Mouse (Mus musculus) liver, embryonic 12.5 days (tissue): ENCODE results near the gene Zfp358. TPM values are rescaled to one million over a fixed set of nuclear protein-coding genes. Genes with fewer than 3 reads are reported as not detected.

Experiments
- ATAC-seq: fragments of 200-750 bp; cut with Nextera tagmentation; 2 replicates; pipeline ENCODE4 v1.8.0; 2017; ENCODE audit warnings: moderate number of reproducible peaks, mild to moderate bottlenecking, moderate library complexity
- H3K27ac ChIP-seq: fragments of 300-500 bp; sonication (generic); 2 replicates; pipeline ENCODE4 v1.5.1; 2016; ENCODE audit warnings: mild to moderate bottlenecking
- H3K27me3 ChIP-seq: fragments of 300-500 bp; sonication (generic); replicated peaks from 2 replicates; pipeline ENCODE4 v1.6.1; 2016; ENCODE audit warnings: mild to moderate bottlenecking, moderate library complexity
- H3K36me3 ChIP-seq: fragments of 300-500 bp; sonication (generic); 2 replicates; pipeline ENCODE4 v1.6.1; 2016; ENCODE audit warnings: mild to moderate bottlenecking, moderate library complexity
- H3K4me1 ChIP-seq: fragments of 300-500 bp; sonication (generic); 2 replicates; pipeline ENCODE4 v1.6.1; 2016
- H3K4me2 ChIP-seq: fragments of 300-500 bp; sonication (generic); 2 replicates; pipeline ENCODE4 v1.6.1; 2016; ENCODE audit warnings: mild to moderate bottlenecking, moderate library complexity
- H3K4me3 ChIP-seq: fragments of 300-500 bp; sonication (generic); 2 replicates; pipeline ENCODE4 v1.5.1; 2016; ENCODE audit warnings: mild to moderate bottlenecking, moderate library complexity
- H3K9ac ChIP-seq: fragments of 300-500 bp; sonication (generic); 2 replicates; pipeline ENCODE4 v1.6.1; 2016; ENCODE audit warnings: mild to moderate bottlenecking, moderate library complexity
- H3K9me3 ChIP-seq: fragments of 300-500 bp; sonication (generic); replicated peaks from 2 replicates; pipeline ENCODE4 v1.6.1; 2016; ENCODE audit warnings: mild to moderate bottlenecking, moderate library complexity
- WGBS: fragments of 180-500 bp; shearing (Covaris S2); methylation state at CpG from one replicate; pipeline ENCODE4 v1.1.7; 2016; ENCODE audit not compliant: insufficient replicate concordance; 5-methylcytosine and 5-hydroxymethylcytosine counted together
- polyA plus RNA-seq: library from polyadenylated mRNA; unstranded; fragments of >200 nt; fragmentation: Nextera tagmentation; extraction: Ambion mirVana; gene quantifications from 2 replicates; pipeline ENCODE4 v1.2.1, GENCODE M21; 2016

Gene Zfp358
- polyA plus RNA-seq: 7.9 and 8.1 TPM in 2 replicates

- Histone ChIP-seq H3K9ac (peak within 1 kb of the TSS; percentile 86), H3K4me1 (peaks cover 31% of the 10 kb centered on the region), H3K4me3 (peak within 1 kb of the TSS; percentile 70), H3K27ac (peak within 1 kb of the TSS; percentile 53; the same call in 1 of the 2 replicates), H3K36me3 (peaks cover 22% of the 10 kb centered on the region), H3K9me3 (0 out of 2 replicates have a peak, but pooled peaks cover 6% of the 10 kb centered on the region), H3K4me2 (peak within 1 kb of the TSS; percentile 87), H3K27me3 (peaks cover 9% of the 10 kb centered on the region)
- peak; percentile 81 for ATAC-seq
- WGBS: under 1% methylated on average over 64 of the region's 64 CpGs
Observed at GRCm38 (mm10) chr8:3492901-3493844, at the start of gene Zfp358. TSS of gene Zfp358 (plus strand) at chr8:3493138.

DNA sequence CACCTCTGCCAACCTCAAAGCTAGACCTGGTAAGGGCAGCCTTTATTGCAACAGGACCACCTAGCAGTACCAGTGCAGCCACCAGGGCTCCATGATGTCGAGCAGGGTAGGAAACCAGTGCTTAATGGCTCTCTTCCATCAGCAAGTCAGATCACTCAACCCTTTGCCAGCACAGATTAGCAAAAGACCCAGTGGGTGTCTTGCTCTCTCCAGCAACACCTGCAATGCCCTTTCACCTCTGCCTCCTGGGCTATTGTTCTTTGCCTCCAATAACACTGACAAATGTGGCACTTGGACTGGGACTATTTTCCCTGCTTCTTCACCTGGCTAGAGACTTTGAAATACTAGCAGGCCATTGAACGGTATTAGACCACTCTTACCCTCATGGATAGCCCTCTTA is 43.7 kb upstream of the Zfp358 start:
- 75% methylated on average over 2 of the region's 2 CpGs for WGBS
- Histone ChIP-seq H3K4me1 (no peaks in the 10 kb centered on the region), H3K27ac (no peak overlapping the region), H3K9me3 (no peaks in the 10 kb centered on the region), H3K4me2 (no peak overlapping the region), H3K36me3 (peaks cover 81% of the 10 kb centered on the region), H3K4me3 (no peak overlapping the region), H3K27me3 (no peaks in the 10 kb centered on the region), H3K9ac (no peak overlapping the region)
- no peak for ATAC-seq

DNA sequence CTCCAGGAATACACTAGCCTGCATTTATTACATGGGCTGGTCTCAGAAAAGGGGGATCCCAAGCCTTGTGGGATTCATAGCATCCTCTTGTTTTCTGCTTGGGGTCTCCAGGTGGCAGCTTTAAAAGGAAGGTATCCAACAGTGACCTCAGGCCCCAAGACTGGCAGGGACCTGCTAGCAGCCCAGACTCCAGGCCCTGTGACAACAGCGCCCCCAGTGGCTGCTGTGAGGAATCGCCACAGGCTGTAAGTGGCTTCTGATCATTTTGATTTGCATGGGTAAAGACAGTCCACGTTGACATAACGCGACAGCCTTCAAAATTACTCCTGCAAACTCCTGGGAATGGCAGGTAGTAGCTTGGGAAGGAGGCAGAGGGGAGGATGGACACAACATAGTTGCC is 42.3 kb upstream of the Zfp358 start:
- ATAC-seq: no peak
- H3K27ac ChIP-seq: no peak overlapping the region
- H3K36me3 ChIP-seq: peaks cover 90% of the 10 kb centered on the region

GRCm38 (mm10) chr8:3451992-3452391 is 40.9 kb upstream of the Zfp358 start:
- WGBS: 89% methylated on average over 25 of the region's 25 CpGs
- H3K27me3 ChIP-seq: no peaks in the 10 kb centered on the region
- peaks cover 96% of the 10 kb centered on the region for H3K36me3 ChIP-seq
- no peak overlapping the region for H3K27ac ChIP-seq
- ATAC-seq: no peak
- H3K9me3 ChIP-seq: no peaks in the 10 kb centered on the region
- H3K4me1 ChIP-seq: no peaks in the 10 kb centered on the region
- H3K9ac ChIP-seq: no peak overlapping the region
- H3K4me3 ChIP-seq: no peak overlapping the region
- H3K4me2 ChIP-seq: no peak overlapping the region

More for the DNA sequence above, 42.3 kb upstream of the Zfp358 start:
- Histone ChIP-seq H3K9ac (no peak overlapping the region), H3K9me3 (no peaks in the 10 kb centered on the region), H3K4me2 (no peak overlapping the region), H3K4me1 (no peaks in the 10 kb centered on the region), H3K27me3 (no peaks in the 10 kb centered on the region), H3K4me3 (no peak overlapping the region)
- WGBS: 34% methylated on average over 5 of the region's 5 CpGs

DNA sequence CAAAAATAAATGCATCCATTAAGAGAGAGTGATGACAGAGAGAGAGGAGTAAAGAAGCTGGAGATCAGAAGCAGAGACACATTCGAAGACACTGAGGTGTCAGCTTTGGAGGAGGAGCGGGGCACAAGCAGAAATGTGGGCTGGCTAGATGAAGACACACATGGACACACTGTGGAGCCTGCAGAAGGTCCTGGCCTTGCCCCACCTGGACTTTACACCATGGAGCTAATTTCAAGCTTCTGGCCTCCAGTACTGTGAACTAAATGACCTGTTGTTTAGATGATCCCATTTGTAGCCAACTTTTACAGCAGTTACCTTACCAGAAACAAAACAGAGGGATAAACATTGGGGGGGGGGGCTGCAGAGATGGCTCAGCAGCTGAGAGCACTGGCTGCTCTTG is 29.7 kb upstream of the Zfp358 start:
- Histone ChIP-seq H3K36me3 (no peaks in the 10 kb centered on the region), H3K4me1 (peaks cover 18% of the 10 kb centered on the region), H3K9ac (no peak overlapping the region), H3K27ac (no peak overlapping the region), H3K4me3 (no peak overlapping the region), H3K27me3 (no peaks in the 10 kb centered on the region), H3K9me3 (no peaks in the 10 kb centered on the region), H3K4me2 (no peak overlapping the region)
- 76% methylated on average over 2 of the region's 2 CpGs for WGBS
- ATAC-seq: no peak

DNA sequence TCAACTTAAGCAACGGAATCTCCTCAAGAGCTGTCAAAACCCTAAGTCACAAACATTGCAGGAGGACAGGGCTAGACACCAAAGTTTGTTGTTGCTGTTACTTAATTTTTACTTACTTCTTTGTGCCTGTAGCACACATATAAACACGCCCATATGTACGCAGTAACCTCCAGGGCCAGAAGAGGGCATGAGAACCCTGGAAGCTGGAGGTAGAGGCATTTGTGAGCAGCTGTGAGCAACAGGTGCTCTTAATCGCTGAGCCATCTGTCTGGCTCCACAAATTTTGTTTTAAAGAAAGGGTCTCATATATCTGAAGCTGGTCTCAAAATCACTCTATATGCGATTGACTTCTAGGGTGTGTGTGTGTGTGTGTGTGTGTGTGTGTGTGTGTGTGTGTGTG is 28.6 kb upstream of the Zfp358 start:
- H3K9ac ChIP-seq: no peak overlapping the region
- 56% methylated on average over 5 of the region's 5 CpGs for WGBS
- no peak for ATAC-seq
- H3K4me2 ChIP-seq: no peak overlapping the region
- no peak overlapping the region for H3K27ac ChIP-seq
- no peak overlapping the region for H3K4me3 ChIP-seq
- no peaks in the 10 kb centered on the region for H3K27me3 ChIP-seq
- H3K36me3 ChIP-seq: no peaks in the 10 kb centered on the region
- peaks cover 21% of the 10 kb centered on the region for H3K4me1 ChIP-seq
- no peaks in the 10 kb centered on the region for H3K9me3 ChIP-seq

DNA sequence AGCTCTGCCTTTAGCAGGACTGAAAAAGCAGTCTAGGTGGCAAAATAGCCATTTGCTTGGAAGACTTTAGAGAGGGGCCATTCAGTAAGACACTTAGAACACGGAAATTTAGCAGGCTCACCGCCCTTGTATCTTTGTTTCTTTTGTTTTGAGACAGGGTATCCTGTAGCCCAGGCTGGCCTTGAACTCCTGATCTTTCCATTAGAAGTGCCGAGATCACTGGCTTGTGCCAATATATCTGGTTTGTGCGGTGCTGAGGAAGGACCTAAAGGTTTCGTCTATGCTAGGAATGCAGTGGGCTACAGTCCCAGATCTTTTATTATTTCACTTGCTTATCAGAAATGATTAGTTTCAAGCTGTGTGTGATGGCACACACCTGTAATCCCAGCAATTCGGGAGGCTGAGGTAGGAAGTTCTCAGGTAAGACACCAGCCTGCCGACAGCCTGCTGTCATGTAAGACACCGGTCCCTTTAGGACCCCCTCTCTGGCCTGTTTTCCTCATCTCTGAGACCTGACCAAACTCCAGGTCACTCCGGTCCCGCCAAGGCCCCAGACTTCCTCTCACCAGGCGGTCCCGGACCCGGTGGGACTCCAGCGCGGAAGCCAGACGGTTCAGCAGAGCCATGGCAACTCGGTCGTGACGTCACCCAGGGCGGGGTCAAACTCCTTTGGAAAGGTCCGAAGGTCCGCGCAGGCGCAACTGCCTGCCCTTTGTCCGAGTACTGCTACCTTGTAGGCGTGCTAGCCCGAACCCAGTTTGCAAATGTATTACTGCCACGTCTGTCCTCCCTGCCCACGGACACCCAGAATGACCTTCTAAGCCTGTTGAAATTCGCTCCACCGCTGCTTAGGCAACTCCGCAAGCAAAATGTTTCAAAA is 25.7 kb upstream of the Zfp358 start, which contains the start of gene Pex11g:
TSS of gene Pex11g (minus strand) at position 675 of the 880 bp plus-strand sequence.
- peak within 1 kb of the TSS; percentile 64 for H3K4me3 ChIP-seq
- ATAC-seq: peak; percentile 89
- H3K27ac ChIP-seq: peak within 1 kb of the TSS; percentile 58
- peaks cover 16% of the 10 kb centered on the region for H3K4me1 ChIP-seq
- peak within 1 kb of the TSS; percentile 70 for H3K9ac ChIP-seq
- no peaks in the 10 kb centered on the region for H3K36me3 ChIP-seq
- WGBS: 7% methylated on average over 32 of the region's 32 CpGs
- no peaks in the 10 kb centered on the region for H3K9me3 ChIP-seq
- peak within 1 kb of the TSS; percentile 81 for H3K4me2 ChIP-seq
- no peaks in the 10 kb centered on the region for H3K27me3 ChIP-seq

- 50% methylated on average over 9 of the region's 9 CpGs for WGBS
- H3K27me3 ChIP-seq: no peaks in the 10 kb centered on the region
- H3K4me2 ChIP-seq: peak overlapping the region; percentile 81
- H3K36me3 ChIP-seq: no peaks in the 10 kb centered on the region
- peak overlapping the region; percentile 58 for H3K27ac ChIP-seq
- H3K4me3 ChIP-seq: peak overlapping the region; percentile 64
- H3K4me1 ChIP-seq: peaks cover 16% of the 10 kb centered on the region
- H3K9me3 ChIP-seq: no peaks in the 10 kb centered on the region
- no peak; the same call in 1 of the 2 replicates for ATAC-seq
- H3K9ac ChIP-seq: peak overlapping the region; percentile 70
Observed at GRCm38 (mm10) chr8:3467886-3468545, 24.9 kb upstream of the Zfp358 start.

GRCm38 (mm10) chr8:3468838-3469237 is 24.1 kb upstream of the Zfp358 start:
- peaks cover 16% of the 10 kb centered on the region for H3K4me1 ChIP-seq
- H3K9ac ChIP-seq: no peak overlapping the region
- ATAC-seq: no peak
- H3K4me2 ChIP-seq: no peak overlapping the region
- WGBS: 69% methylated on average over 1 of the region's 1 CpGs
- no peaks in the 10 kb centered on the region for H3K9me3 ChIP-seq
- H3K27ac ChIP-seq: no peak overlapping the region
- no peak overlapping the region for H3K4me3 ChIP-seq
- H3K36me3 ChIP-seq: no peaks in the 10 kb centered on the region
- H3K27me3 ChIP-seq: no peaks in the 10 kb centered on the region; the same call in 1 of the 2 replicates

- no peak within 1 kb of the TSS for H3K27ac ChIP-seq
- no peaks in the 10 kb centered on the region for H3K36me3 ChIP-seq
- H3K4me3 ChIP-seq: no peak within 1 kb of the TSS
- no peak within 1 kb of the TSS for H3K4me2 ChIP-seq
- ATAC-seq: no peak
- peaks cover 16% of the 10 kb centered on the region for H3K4me1 ChIP-seq
- peaks cover 3% of the 10 kb centered on the region for H3K27me3 ChIP-seq
- no peak within 1 kb of the TSS for H3K9ac ChIP-seq
- no peaks in the 10 kb centered on the region for H3K9me3 ChIP-seq
Observed at GRCm38 (mm10) chr8:3470562-3470961, 22.4 kb upstream of the Zfp358 start, which contains the start of gene Tex45. TSS of gene Tex45 (plus strand) at chr8:3470862.

DNA sequence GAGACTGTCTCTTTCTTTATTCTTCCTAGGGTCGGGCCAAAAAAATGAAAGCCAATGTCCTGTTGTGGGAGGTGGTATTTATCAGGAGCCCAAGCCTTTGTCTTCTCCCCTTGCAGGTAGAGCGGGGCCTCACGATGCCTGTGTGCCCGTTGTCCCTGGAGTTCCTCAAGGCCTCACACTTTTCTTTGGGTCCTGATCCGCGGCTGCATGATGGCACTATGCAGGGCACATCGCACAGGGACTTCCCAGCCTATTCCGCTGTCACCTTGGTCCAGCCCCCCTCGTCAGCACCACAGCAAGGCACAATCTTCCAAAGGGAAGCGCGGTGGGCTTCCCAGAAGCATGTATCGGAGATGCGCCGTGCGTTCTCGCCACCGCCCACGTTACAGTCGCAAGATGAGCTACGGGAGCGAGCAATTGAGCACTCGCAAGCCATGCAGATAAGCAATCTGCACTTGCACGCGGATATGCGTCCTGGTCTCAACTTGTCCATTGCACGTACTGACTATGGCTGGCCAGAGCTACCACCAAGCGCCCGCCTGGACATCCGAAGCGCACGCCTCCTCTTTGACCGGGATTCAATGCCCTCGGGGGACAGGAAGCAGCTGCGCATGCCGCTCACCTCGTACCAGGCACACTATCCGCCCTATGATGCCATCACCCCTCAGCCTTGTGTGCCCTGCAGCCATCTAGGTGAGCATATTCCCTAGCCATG is 17.1 kb upstream of the Zfp358 start:
- no peaks in the 10 kb centered on the region for H3K9me3 ChIP-seq
- H3K4me3 ChIP-seq: peak overlapping the region; percentile 18; the same call in 1 of the 2 replicates
- H3K36me3 ChIP-seq: no peaks in the 10 kb centered on the region
- no peak overlapping the region for H3K9ac ChIP-seq
- peaks cover 31% of the 10 kb centered on the region for H3K27me3 ChIP-seq
- no peak for ATAC-seq
- no peaks in the 10 kb centered on the region for H3K4me1 ChIP-seq
- peak overlapping the region; percentile 46 for H3K4me2 ChIP-seq
- WGBS: 20% methylated on average over 37 of the region's 37 CpGs
- no peak overlapping the region for H3K27ac ChIP-seq
